Mouse (Mus musculus) stomach, postnatal 0 days (tissue): ENCODE measurements around the gene Tkt.

Experiments used
- CTCF ChIP-seq: IDR thresholded peaks from 2 replicates; pipeline ENCODE4 v1.5.1; 2016; ENCODE audit warnings: antibody characterized with exemption, low read depth, mild to moderate bottlenecking, moderate library complexity
- EP300 ChIP-seq: optimal IDR thresholded peaks from 2 replicates; pipeline ENCODE3; 2016; ENCODE audit warnings: antibody characterized with exemption

GRCm38 (mm10) chr14:30575791-30576190 is 27.6 kb downstream of the Tkt start:
- TF ChIP-seq CTCF, result no peak
- no peak for TF ChIP-seq EP300
